Mouse (Mus musculus): ENCODE results near the gene Srp68. TPM values are rescaled to one million over a fixed set of nuclear protein-coding genes. Genes with fewer than 3 reads are reported as not detected.
A peak's percentile ranks its signal among the peaks of the same experiment; 100 is the strongest.
"Not testable (repeated sequence)": the region's sequence is repeated elsewhere in the genome, so short reads cannot be mapped to it uniquely, and the experiment has no call there.

Srp68 gene
- polyA plus RNA-seq, 1 experiment from 2014 or later = 86.5 TPM

DNA sequence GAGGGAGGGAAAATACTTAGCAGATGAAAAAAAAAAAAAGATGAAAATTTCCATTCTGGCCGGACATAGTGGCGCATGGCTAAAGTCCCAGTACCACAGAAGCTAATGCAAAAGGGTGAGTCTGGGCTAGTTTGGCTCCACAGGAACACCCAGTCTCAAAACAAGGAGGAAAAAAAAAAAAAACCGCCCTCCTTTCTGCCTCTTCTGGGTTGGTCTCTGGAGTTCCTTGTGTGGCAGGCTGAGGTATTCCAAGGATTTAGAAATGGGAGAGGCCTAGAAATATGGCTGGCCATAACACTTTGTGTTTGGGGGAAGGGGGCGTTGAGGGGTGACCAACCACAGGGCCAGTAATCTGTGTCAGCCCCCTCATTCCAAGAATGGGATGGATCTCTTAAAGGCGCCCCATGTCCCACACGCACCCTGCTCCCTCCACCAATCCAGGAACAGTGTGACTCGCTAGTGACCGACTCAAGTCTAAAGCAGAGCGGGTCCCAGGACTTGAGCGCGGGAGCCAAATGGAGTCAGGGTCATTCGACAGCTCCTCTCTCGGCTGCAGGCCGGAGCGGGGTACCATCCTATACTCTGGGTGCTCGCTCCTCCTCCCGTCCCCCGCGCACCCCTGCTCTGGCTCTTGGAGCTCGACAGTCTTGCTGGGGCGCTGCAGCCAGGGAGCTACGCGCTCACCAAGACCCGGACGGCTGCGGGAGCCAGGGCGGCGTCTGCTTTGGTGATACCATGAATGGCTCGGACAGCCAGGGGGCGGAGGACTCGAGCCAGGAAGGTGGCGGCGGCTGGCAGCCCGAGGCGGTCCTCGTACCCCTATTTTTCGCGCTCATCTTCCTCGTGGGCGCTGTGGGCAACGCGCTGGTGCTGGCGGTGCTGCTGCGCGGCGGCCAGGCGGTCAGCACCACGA, 7.0 kb upstream of the Srp68 start, which contains the start of gene Galr2:
Galr2 (plus strand) TSS at position 189 of the 913 bp plus-strand sequence.
- Histone ChIP-seq H3K4me1 (peaks cover 7% of the 10 kb centered on the region), H3K4me2 (peak within 1 kb of the TSS; percentile 48), H3K9ac (0 out of 2 replicates have a peak within 1 kb of the TSS, but pooled peaks have one; percentile 12), H3K27ac (no peak within 1 kb of the TSS), H3K36me3 (replicated peaks) (no peaks in the 10 kb centered on the region), H3K9me3 (0 out of 2 replicates have a peak, but pooled peaks cover 4% of the 10 kb centered on the region), H3K27me3 (peaks cover 64% of the 10 kb centered on the region), H3K4me3 (replicated peaks) (peak within 1 kb of the TSS; percentile 32)
- WGBS = 6% methylated on average over 48 of the region's 48 CpGs
- no peak for ATAC-seq (ENCODE audit: low FRiP score)

DNA sequence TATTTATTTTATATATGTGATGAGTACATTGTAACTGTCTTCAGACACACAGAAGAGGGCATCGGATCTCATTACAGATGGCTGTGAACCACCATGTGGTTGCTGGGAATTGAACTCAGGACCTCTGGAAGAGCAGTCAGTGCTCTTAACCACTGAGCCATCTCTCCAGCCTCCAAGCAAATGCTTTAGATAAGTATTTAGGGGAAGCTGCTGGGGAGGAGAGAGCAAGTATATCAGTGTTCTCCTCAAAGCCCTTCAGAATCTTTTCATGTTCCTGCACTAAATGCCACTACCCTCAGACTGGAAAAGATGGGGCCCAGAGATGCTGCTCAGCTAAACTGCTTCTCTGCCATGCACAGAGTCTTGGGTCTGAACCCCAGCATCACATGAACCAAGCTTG, 3.2 kb upstream of the Srp68 start:
- not testable (repeated sequence) for H3K9ac ChIP-seq; H3K9me3 ChIP-seq; ATAC-seq (ENCODE audit: low FRiP score); H3K4me2 ChIP-seq; H3K36me3 ChIP-seq (replicated peaks); H3K4me3 ChIP-seq (replicated peaks); H3K27ac ChIP-seq
- peaks cover 28% of the 10 kb centered on the region for H3K4me1 ChIP-seq
- H3K27me3 ChIP-seq = peaks cover 26% of the 10 kb centered on the region
- WGBS = 95% methylated on average over 1 of the region's 1 CpGs

DNA sequence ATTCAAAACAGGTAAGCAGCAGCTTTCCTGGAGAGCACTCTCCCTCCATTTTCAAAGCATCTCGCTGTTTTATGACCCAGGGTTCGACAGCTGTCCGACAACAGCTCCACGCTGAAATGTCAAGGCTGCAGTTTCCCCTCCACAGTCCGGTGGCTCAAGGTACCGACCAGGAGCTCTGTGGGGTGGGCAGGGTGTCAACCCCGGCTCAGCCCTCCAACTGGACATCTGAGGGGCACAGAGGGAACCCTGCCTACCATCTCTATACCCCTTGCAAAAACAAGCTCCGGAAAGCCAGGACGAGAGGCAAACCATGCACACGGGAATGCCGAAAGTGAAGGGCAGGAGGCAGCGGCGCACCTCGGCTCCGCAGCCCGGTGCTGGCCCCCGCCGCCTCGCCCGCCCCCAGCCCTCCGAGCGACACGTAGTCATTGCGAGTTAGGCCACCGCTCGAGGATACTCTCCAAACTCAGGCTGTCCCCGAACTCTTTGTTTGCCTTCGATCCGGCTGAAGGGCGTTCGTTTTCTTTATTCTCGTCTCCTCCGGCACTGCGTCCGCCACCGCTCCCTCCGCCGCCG, 460 bp downstream of the Srp68 start:
- Histone ChIP-seq H3K36me3 (replicated peaks) (peaks cover 25% of the 10 kb centered on the region), H3K4me2 (peak overlapping the region; percentile 91), H3K27me3 (no peaks in the 10 kb centered on the region), H3K9ac (peak overlapping the region; percentile 90), H3K4me3 (replicated peaks) (peak overlapping the region; percentile 88), H3K27ac (peak overlapping the region; percentile 89; the same call in 1 of the 2 replicates), H3K9me3 (no peaks in the 10 kb centered on the region), H3K4me1 (peaks cover 30% of the 10 kb centered on the region)
- peak; percentile 47 for ATAC-seq (ENCODE audit: low FRiP score)
- under 1% methylated on average over 39 of the region's 39 CpGs for WGBS

DNA sequence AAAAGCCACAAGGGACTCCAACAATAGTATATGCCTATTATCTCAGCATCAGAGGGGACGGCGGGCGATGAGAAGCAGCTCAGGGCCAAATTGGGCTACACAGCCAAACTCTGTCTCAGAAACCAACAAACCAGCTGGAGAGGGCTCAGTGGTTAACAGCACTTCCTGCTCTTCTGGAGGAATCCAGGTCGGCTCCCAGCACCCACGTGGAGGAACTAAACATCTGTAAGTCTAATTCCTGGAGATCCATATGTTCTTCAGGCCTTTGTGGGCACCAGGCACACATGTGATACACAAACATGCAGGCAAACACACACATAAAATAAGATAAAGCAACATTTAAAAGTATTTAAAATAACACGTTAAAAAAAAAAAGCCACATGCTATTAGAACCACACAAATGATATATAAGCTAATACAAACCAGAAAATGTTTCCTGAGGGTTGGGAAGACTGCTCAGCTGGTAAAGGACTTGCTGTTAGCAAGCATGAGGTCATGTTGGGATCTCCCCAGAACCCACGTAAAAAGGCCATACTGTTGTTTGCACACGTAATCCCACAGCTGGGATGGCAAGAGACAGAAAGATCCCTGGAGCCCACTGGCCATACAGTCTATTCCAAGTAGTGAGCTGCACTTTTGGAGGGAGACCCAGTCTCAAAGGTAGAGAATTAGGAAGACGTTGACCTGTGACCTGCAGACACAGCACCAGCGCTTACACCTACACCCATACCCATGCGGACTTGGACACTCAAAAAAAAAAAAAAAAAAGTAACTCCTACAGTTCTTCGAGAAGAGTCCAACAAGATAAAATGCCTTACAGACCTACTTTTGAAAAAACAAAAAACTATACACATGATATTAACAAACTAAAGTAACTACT, 1.2 kb downstream of the Srp68 start:
- 66% methylated on average over 12 of the region's 12 CpGs for WGBS
- no peaks in the 10 kb centered on the region for H3K9me3 ChIP-seq
- no peak for ATAC-seq (ENCODE audit: low FRiP score)
- H3K4me3 ChIP-seq (replicated peaks) = peak overlapping the region; percentile 88
- H3K27ac ChIP-seq = no peak overlapping the region
- peak overlapping the region; percentile 91 for H3K4me2 ChIP-seq
- no peaks in the 10 kb centered on the region for H3K27me3 ChIP-seq
- H3K9ac ChIP-seq = peak overlapping the region; percentile 90
- H3K4me1 ChIP-seq = peaks cover 30% of the 10 kb centered on the region
- peaks cover 32% of the 10 kb centered on the region for H3K36me3 ChIP-seq (replicated peaks)

DNA sequence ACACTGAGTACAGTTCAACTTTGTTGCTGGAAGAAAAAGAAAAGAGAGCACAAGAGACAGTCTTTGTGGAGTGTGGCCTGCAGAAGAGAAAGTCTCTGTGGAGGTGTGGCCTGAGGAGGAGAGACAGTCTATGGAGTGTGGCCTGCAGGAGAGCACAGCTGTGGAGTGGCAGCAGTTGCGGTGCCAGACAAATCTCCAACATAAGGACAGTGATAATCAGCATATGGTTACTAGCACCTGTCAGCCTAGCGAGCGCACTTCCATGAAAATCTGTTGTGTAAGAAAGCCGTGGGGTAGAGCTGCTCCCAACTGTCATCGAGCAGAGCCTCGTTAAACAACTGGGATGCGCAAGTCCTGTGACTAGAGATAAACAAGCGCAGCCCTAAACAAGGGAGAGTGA, 4.5 kb downstream of the Srp68 start:
- 86% methylated on average over 8 of the region's 8 CpGs for whole genome bisulfite sequencing
- no peak for ATAC-seq (ENCODE audit: low FRiP score)
- Histone ChIP-seq H3K9ac (no peak overlapping the region), H3K4me1 (peaks cover 25% of the 10 kb centered on the region), H3K4me2 (no peak overlapping the region), H3K27me3 (no peaks in the 10 kb centered on the region), H3K36me3 (replicated peaks) (peaks cover 63% of the 10 kb centered on the region), H3K27ac (no peak overlapping the region), H3K9me3 (no peaks in the 10 kb centered on the region), H3K4me3 (replicated peaks) (no peak overlapping the region)

DNA sequence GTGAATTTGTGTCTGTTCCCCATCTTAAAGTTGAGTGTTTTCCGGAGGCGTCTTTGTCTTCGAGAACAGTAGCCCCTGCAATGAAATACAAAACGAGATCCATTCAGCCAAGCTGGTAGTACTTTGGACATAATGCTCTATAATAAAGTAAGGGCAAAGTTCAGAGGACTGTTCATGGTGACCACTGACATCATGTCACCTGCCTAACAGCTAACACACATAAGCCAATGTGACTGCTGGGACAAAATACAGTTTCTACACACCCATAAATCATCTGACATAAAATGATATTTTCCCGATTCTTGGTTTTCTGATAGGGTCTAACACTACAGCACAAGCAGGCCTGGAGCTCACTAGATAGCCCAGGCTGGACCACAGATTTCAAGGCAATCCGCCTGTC, 5.7 kb downstream of the Srp68 start:
- H3K27me3 ChIP-seq = no peaks in the 10 kb centered on the region
- no peaks in the 10 kb centered on the region for H3K9me3 ChIP-seq
- no peak overlapping the region for H3K4me3 ChIP-seq (replicated peaks)
- H3K4me2 ChIP-seq = no peak overlapping the region
- H3K4me1 ChIP-seq = peaks cover 19% of the 10 kb centered on the region
- 95% methylated on average over 6 of the region's 6 CpGs for WGBS
- ATAC-seq (ENCODE audit: low FRiP score) = no peak
- no peak overlapping the region for H3K9ac ChIP-seq
- H3K36me3 ChIP-seq (replicated peaks) = peaks cover 75% of the 10 kb centered on the region
- no peak overlapping the region for H3K27ac ChIP-seq

DNA sequence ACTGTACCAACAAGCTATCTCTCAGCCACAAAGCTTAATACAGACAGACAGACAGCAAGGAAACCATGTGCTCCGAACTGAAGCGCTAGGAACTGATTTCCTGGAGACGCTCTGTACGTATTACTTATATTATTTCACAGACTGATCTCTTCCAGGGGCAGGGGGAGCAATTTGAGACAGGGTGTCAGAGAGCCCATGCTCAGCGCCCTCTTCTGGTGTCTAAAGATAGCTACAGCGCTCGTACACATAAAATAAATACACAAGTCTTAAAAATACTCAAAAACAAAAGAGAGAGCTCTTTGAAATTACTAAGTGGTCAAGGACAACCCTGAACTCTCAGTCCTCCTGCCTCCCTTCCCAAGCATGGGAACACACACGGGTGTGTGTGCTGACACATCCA, 6.4 kb downstream of the Srp68 start:
- peaks cover 82% of the 10 kb centered on the region for H3K36me3 ChIP-seq (replicated peaks)
- H3K4me2 ChIP-seq = no peak overlapping the region
- ATAC-seq (ENCODE audit: low FRiP score) = no peak
- H3K4me3 ChIP-seq (replicated peaks) = no peak overlapping the region
- H3K4me1 ChIP-seq = peaks cover 12% of the 10 kb centered on the region
- H3K27ac ChIP-seq = no peak overlapping the region
- no peaks in the 10 kb centered on the region for H3K27me3 ChIP-seq
- no peak overlapping the region for H3K9ac ChIP-seq
- WGBS = 86% methylated on average over 8 of the region's 8 CpGs
- H3K9me3 ChIP-seq = no peaks in the 10 kb centered on the region

DNA sequence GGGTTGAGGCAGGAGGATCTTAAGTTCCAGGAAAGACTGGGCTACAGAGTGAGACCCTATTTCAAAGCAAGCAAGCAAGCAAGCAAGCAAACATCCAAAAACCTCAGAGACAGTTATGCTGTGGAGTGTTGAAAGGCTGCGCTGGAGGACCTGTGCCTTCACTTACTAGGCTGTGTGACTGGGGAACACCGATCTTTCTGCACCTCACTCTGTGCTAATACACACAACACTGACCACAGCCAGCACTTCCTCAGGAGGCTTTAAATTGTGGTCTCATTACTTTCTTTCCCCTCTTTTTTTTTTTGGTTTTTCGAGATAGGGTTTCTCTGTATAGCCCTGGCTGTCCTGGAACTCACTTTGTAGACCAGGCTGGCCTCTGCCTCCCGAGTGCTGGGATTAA, 8.2 kb downstream of the Srp68 start:
- WGBS = 96% methylated on average over 4 of the region's 4 CpGs
- H3K4me2 ChIP-seq = no peak overlapping the region
- peaks cover 95% of the 10 kb centered on the region for H3K36me3 ChIP-seq (replicated peaks)

DNA sequence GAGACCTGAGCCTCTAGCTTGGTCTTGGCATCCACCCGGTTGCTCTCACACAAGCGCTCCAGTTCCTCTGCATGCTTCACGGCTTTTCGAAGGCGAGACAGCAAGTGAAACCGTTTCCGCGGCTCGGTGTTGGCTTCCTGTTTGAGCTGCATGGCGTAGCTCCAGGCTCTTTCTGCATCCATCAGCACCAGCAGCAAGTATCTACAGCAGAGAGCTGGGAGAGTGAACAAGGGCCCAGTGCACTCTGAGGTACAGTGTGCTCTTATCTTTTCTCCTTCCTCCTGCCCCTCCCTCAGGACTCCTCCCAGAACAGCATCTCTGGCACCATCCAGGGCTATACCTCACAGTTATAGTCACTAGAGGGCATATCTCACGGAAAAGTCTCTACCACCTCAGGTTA, 8.7 kb downstream of the Srp68 start:
- WGBS = 92% methylated on average over 11 of the region's 11 CpGs
- peaks cover 95% of the 10 kb centered on the region for H3K36me3 ChIP-seq (replicated peaks)
- H3K4me2 ChIP-seq = no peak overlapping the region
- no peaks in the 10 kb centered on the region for H3K27me3 ChIP-seq
- H3K9ac ChIP-seq = no peak overlapping the region
- no peaks in the 10 kb centered on the region for H3K9me3 ChIP-seq
- 0 out of 2 replicates have a peak, but pooled peaks cover 4% of the 10 kb centered on the region for H3K4me1 ChIP-seq
- H3K27ac ChIP-seq = no peak overlapping the region
- no peak overlapping the region for H3K4me3 ChIP-seq (replicated peaks)
- no peak for ATAC-seq (ENCODE audit: low FRiP score)

More for the DNA sequence above, 8.2 kb downstream of the Srp68 start:
- no peak overlapping the region for H3K27ac ChIP-seq
- no peaks in the 10 kb centered on the region for H3K9me3 ChIP-seq
- no peak overlapping the region for H3K4me3 ChIP-seq (replicated peaks)
- ATAC-seq (ENCODE audit: low FRiP score) = no peak
- no peaks in the 10 kb centered on the region for H3K27me3 ChIP-seq
- 0 out of 2 replicates have a peak, but pooled peaks cover 4% of the 10 kb centered on the region for H3K4me1 ChIP-seq
- H3K9ac ChIP-seq = no peak overlapping the region

DNA sequence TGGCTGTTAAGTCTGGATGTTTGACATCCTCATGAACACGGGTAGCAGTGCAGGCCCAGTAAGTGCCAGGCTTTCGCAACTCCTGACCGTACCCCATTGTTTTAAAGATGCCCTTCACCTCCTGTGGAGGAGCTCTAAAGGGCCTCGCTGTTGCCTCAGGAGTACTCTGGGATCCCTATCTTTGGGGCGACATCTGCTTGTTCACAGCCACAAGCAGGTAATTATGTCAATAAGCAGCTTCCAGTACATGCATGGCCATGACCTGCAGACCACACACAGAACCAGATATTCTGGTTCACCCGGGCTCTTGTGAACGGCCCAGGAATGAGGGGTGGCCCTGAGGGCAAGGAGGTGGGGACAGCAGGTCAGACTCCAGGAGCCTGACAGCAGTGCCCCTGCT, 13.8 kb downstream of the Srp68 start:
- H3K9me3 ChIP-seq = no peaks in the 10 kb centered on the region
- H3K4me2 ChIP-seq = no peak overlapping the region
- no peak overlapping the region for H3K27ac ChIP-seq
- H3K27me3 ChIP-seq = no peaks in the 10 kb centered on the region
- no peak overlapping the region for H3K9ac ChIP-seq
- no peak for ATAC-seq (ENCODE audit: low FRiP score)
- no peak overlapping the region for H3K4me3 ChIP-seq (replicated peaks)
- peaks cover 95% of the 10 kb centered on the region for H3K36me3 ChIP-seq (replicated peaks)
- 93% methylated on average over 7 of the region's 7 CpGs for WGBS
- no peaks in the 10 kb centered on the region for H3K4me1 ChIP-seq

DNA sequence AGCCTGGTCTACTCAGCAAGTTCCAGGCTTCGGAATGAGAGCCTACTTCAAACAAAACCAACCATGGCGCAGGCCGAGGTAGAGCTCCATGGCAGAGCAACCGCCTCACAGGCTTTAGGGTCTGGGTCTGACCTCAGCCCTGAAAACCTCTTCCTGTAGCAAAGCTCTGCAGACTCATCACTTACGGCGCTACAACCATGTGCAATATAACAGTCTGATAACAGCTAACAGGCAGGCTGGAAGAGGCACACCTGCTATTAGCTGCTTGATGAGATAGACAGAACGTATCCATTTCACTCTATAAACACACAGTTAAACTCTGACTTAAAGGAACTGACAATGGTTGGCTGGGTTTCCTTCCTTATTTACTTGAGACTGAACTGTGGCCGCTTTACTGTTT, 14.6 kb downstream of the Srp68 start:
- 96% methylated on average over 8 of the region's 8 CpGs for WGBS
- Histone ChIP-seq H3K4me3 (replicated peaks) (no peak overlapping the region), H3K27ac (no peak overlapping the region), H3K36me3 (replicated peaks) (peaks cover 97% of the 10 kb centered on the region), H3K9me3 (no peaks in the 10 kb centered on the region), H3K9ac (no peak overlapping the region), H3K4me2 (no peak overlapping the region), H3K4me1 (no peaks in the 10 kb centered on the region), H3K27me3 (no peaks in the 10 kb centered on the region)
- no peak for ATAC-seq (ENCODE audit: low FRiP score)
